Mouse (Mus musculus) thymus, adult 2 months (tissue): ENCODE data around the gene Klk9. TPM values are rescaled to one million over a fixed set of nuclear protein-coding genes. Genes with fewer than 3 reads are reported as not detected.

Experiments used
- DNase-seq: peaks from one replicate; pipeline ENCODE4 v3.0.0; 2021
- H3K27ac ChIP-seq: fragments of 200-500 bp; 2 replicates; pipeline ENCODE4 v1.5.1; 2012; ENCODE audit warnings: low read length, control low read depth; ENCODE audit not compliant: control insufficient read depth, insufficient read depth
- H3K27me3 ChIP-seq: fragments of 200-500 bp; 2 replicates; pipeline ENCODE4 v1.6.1; 2012; ENCODE audit warnings: mild to moderate bottlenecking, low read length, moderate library complexity, mixed read lengths; ENCODE audit not compliant: control insufficient read depth, insufficient read depth
- H3K36me3 ChIP-seq: fragments of 200-500 bp; 2 replicates; pipeline ENCODE4 v1.6.1; 2012; ENCODE audit warnings: mild to moderate bottlenecking, low read length, moderate library complexity; ENCODE audit not compliant: control insufficient read depth, insufficient read depth
- H3K4me1 ChIP-seq: fragments of 200-500 bp; replicated peaks from 2 replicates; pipeline ENCODE4 v1.6.1; 2012; ENCODE audit warnings: low read length; ENCODE audit not compliant: control insufficient read depth, insufficient read depth
- H3K4me3 ChIP-seq: fragments of 200-500 bp; 2 replicates; pipeline ENCODE4 v1.5.1; 2012; ENCODE audit warnings: mild to moderate bottlenecking, low read length, control low read depth, moderate library complexity; ENCODE audit not compliant: control insufficient read depth, insufficient read depth
- CTCF ChIP-seq: fragments of 200-500 bp; IDR thresholded peaks from 2 replicates; pipeline ENCODE4 v1.5.1; 2012; ENCODE audit warnings: mild to moderate bottlenecking, control low read depth, low read length, moderate library complexity, borderline replicate concordance; ENCODE audit not compliant: control insufficient read depth, poor library complexity, insufficient read depth; ENCODE audit errors: extremely low read depth
- POLR2A ChIP-seq: fragments of 200-500 bp; IDR thresholded peaks from 2 replicates; pipeline ENCODE4 v1.6.1; 2012; ENCODE audit warnings: mild to moderate bottlenecking, low read length, control low read depth, moderate library complexity; ENCODE audit not compliant: control insufficient read depth, poor library complexity, insufficient read depth; ENCODE audit errors: extremely low read depth
- WGBS: fragments of 180-500 bp; shearing (Covaris S2); methylation state at CpG from one replicate; pipeline ENCODE4 v1.1.7; 2018; 5-methylcytosine and 5-hydroxymethylcytosine counted together
- polyA plus RNA-seq: library from polyadenylated mRNA; depleted of rRNA; stranded (reverse); fragments of >200 nt; gene quantifications from 2 replicates; pipeline ENCODE4 v1.2.3, GENCODE M21; 2012; rRNA removed

Klk9 gene
- polyA plus RNA-seq, 1 experiment, result 0.51 TPM

- H3K27me3 ChIP-seq, result no peaks in the 10 kb centered on the region
- H3K27ac ChIP-seq, result no peak within 1 kb of the TSS
- DNase-seq, result no peak
- 60% methylated on average over 3 of the region's 3 CpGs for WGBS
- TF ChIP-seq POLR2A (no peak), CTCF (no peak)
- no peaks in the 10 kb centered on the region for H3K4me1 ChIP-seq
- no peak within 1 kb of the TSS for H3K4me3 ChIP-seq
- no peaks in the 10 kb centered on the region for H3K36me3 ChIP-seq
These were observed 50.0 kb downstream of the Klk9 start, which contains the start of gene Klk5 for GRCm38 (mm10) chr7:43841701-43842100. TSS of gene Klk5 (plus strand) at chr7:43841971.

DNA sequence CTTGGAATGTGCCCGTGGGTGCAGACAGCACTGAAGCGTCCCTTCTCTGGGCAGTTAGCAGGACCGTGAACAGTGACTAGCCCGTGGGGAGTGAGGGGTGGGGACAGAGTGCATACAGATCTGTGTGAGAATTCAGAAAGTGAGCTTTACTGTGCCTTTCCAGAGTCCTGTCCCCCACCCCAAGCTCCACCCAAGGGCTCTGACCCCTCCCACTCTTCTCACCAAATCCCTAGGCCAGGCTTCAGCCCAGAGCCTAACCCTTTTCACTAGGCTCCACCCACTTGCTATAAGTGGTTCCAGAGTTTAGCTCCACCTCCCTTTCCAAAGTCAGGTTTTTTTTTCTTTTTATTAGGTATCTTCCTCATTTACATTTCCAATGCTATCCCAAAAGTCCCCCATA is 52.1 kb downstream of the Klk9 start:
- Histone ChIP-seq H3K27ac (no peak overlapping the region), H3K4me3 (no peak overlapping the region), H3K36me3 (no peaks in the 10 kb centered on the region), H3K4me1 (no peaks in the 10 kb centered on the region), H3K27me3 (no peaks in the 10 kb centered on the region)
- 86% methylated on average over 4 of the region's 4 CpGs for WGBS
- TF ChIP-seq POLR2A (no peak), CTCF (no peak)
- no peak for DNase-seq

Other genes with a start within 250 kb of the Klk9 start
- 12.3 and 15.8 TPM in 2 replicates for gene Cd33, start 247.5 kb upstream of the Klk9 start, polyA plus RNA-seq
- gene Zfp658, start 229.6 kb upstream of the Klk9 start, polyA plus RNA-seq, result 1.2 and 1.5 TPM in 2 replicates
- gene Zfp719, start 212.3 kb upstream of the Klk9 start, polyA plus RNA-seq, result 2.4 and 2.7 TPM in 2 replicates
- gene Zfp819, start 184.7 kb upstream of the Klk9 start, polyA plus RNA-seq, result 0.07 and 0.08 TPM in 2 replicates
- gene Ceacam18, start 157.2 kb upstream of the Klk9 start, polyA plus RNA-seq, result 0.85 and 1.0 TPM in 2 replicates
- gene Siglece, start 131.7 kb upstream of the Klk9 start, polyA plus RNA-seq, result 2.5 and 2.8 TPM in 2 replicates
- gene Ctu1, start 119.9 kb upstream of the Klk9 start, polyA plus RNA-seq, result 15.0 and 17.0 TPM in 2 replicates
- 1.9 and 2.0 TPM in 2 replicates for gene Klk14, start 101.5 kb upstream of the Klk9 start, polyA plus RNA-seq
- gene Klk13, start 79.3 kb upstream of the Klk9 start, polyA plus RNA-seq, result 3.6 and 4.4 TPM in 2 replicates
- gene Klk12, start 23.0 kb upstream of the Klk9 start, polyA plus RNA-seq, result 0.33 and 0.85 TPM in 2 replicates
- 0.32 and 0.81 TPM in 2 replicates for gene Klk11, start 17.3 kb upstream of the Klk9 start, polyA plus RNA-seq
- 1.7 and 3.3 TPM in 2 replicates for gene Klk10, start 10.9 kb upstream of the Klk9 start, polyA plus RNA-seq
- 24.8 and 28.9 TPM in 2 replicates for gene Klk8, start 5.7 kb downstream of the Klk9 start, polyA plus RNA-seq
- 0.96 and 2.1 TPM in 2 replicates for gene Klk7, start 19.4 kb downstream of the Klk9 start, polyA plus RNA-seq
- 1.2 and 3.5 TPM in 2 replicates for gene Klk6, start 32.6 kb downstream of the Klk9 start, polyA plus RNA-seq
- 0.87 and 1.8 TPM in 2 replicates for gene Klk5, start 50.1 kb downstream of the Klk9 start, polyA plus RNA-seq
- gene Klk4, start 89.3 kb downstream of the Klk9 start, polyA plus RNA-seq, result 1.9 and 2.0 TPM in 2 replicates
- 0.65 and 0.70 TPM in 2 replicates for gene Klk15, start 141.8 kb downstream of the Klk9 start, polyA plus RNA-seq
- gene Klk1b8, start 158.8 kb downstream of the Klk9 start, polyA plus RNA-seq, result 0.84 and 1.1 TPM in 2 replicates
- 0.57 TPM in 2 replicates for gene Klk1b1, start 174.9 kb downstream of the Klk9 start, polyA plus RNA-seq
- 1.8 and 2.3 TPM in 2 replicates for gene Klk1b9, start 184.2 kb downstream of the Klk9 start, polyA plus RNA-seq
- 2.3 and 3.7 TPM in 2 replicates for gene Klk1b11, start 204.0 kb downstream of the Klk9 start, polyA plus RNA-seq
- gene Klk1b26, start 220.3 kb downstream of the Klk9 start, polyA plus RNA-seq, result 1.8 and 5.7 TPM in 2 replicates